Mouse (Mus musculus): ENCODE measurements around the gene Slpi. TPM values are rescaled to one million over a fixed set of nuclear protein-coding genes. Genes with fewer than 3 reads are reported as not detected.
"Not testable (repeated sequence)": the region's sequence is repeated elsewhere in the genome, so short reads cannot be mapped to it uniquely, and the experiment has no call there.

Slpi gene
- polyA plus RNA-seq, 1 experiment from 2014 or later = 2.4 TPM

DNA sequence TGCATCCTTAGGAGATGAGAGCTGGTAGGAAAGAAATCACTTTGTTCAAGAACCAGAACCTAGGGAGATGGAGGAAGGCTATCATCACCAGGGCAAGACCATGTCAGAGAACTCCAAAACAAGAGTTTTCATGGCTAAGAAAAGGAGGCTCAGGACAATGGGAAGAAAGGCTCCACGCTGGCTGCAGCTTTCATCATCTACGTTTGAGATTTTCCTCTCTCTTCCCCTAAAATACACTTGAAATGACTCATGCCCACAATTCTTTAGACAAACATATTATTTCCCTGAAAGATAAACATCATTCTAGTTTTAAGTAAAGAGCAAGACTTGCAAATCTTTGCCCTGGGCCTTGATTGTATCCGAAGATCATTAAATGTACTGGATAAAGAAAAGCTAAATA, 17.5 kb downstream of the Slpi start:
- Histone ChIP-seq H3K27me3 (no peaks in the 10 kb centered on the region), H3K9ac (no peak overlapping the region), H3K9me3 (replicated peaks) (no peaks in the 10 kb centered on the region), H3K27ac (no peak overlapping the region), H3K4me3 (replicated peaks) (no peak overlapping the region), H3K36me3 (no peaks in the 10 kb centered on the region), H3K4me1 (no peaks in the 10 kb centered on the region), H3K4me2 (no peak overlapping the region)
- 86% methylated on average over 3 of the region's 3 CpGs for WGBS
- no peak for ATAC-seq (replicated peaks; ENCODE audit: low FRiP score)

DNA sequence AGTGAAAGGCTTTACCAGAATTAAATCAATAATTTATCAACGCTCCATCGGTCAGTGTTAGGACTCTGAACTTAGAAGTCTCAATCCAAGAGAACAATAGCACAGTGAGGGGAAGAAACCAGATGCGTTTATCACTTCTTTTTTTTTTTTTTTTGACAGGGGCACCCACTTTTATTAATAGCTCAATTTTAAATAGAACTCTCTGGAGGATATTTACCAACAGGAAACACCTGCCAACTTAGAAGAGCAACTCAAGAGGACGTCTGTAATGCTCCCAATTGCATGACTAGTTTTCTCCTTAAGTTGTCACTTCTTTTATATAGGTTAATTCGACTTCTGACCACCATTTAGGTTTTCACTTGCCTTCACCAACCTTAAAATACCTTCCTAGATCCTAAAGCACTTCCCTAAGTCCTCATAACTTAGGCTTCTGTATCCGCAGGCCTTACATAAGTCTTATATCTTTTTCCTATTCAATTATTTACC, 20.2 kb downstream of the Slpi start:
- WGBS = 83% methylated on average over 6 of the region's 6 CpGs
- no peak for ATAC-seq (replicated peaks; ENCODE audit: low FRiP score)

DNA sequence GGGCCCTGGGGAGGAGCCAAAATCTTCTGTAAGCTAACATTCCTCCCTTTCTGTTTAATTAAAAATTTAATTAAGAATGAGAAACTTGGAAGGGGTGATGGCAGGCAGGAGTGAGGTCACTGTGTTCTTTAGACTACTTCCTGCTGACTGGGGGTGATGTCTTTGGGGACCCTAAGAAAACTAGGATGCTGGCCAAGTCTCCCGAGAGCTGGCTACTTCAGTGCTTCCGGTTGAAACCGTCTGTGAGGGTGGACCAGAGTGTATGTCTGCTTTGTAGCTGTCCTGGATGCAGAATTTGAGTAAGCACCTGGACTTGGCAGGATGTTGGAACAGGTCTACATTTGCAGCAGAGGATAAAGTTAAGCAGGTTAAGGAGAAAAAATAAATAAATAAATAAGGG, 21.9 kb downstream of the Slpi start:
- Histone ChIP-seq H3K4me2 (no peak overlapping the region), H3K9ac (no peak overlapping the region), H3K9me3 (replicated peaks) (no peaks in the 10 kb centered on the region), H3K27me3 (0 out of 2 replicates have a peak, but pooled peaks cover 3% of the 10 kb centered on the region), H3K36me3 (no peaks in the 10 kb centered on the region), H3K4me3 (replicated peaks) (no peak overlapping the region), H3K4me1 (0 out of 2 replicates have a peak, but pooled peaks cover 3% of the 10 kb centered on the region), H3K27ac (no peak overlapping the region)
- no peak for ATAC-seq (replicated peaks; ENCODE audit: low FRiP score)
- WGBS = 53% methylated on average over 3 of the region's 3 CpGs

More for the DNA sequence above, 20.2 kb downstream of the Slpi start:
- no peak overlapping the region for H3K27ac ChIP-seq
- no peaks in the 10 kb centered on the region for H3K4me1 ChIP-seq
- H3K4me3 ChIP-seq (replicated peaks) = no peak overlapping the region
- no peaks in the 10 kb centered on the region for H3K9me3 ChIP-seq (replicated peaks)
- H3K27me3 ChIP-seq = no peaks in the 10 kb centered on the region
- H3K36me3 ChIP-seq = no peaks in the 10 kb centered on the region
- no peak overlapping the region for H3K4me2 ChIP-seq
- no peak overlapping the region for H3K9ac ChIP-seq

DNA sequence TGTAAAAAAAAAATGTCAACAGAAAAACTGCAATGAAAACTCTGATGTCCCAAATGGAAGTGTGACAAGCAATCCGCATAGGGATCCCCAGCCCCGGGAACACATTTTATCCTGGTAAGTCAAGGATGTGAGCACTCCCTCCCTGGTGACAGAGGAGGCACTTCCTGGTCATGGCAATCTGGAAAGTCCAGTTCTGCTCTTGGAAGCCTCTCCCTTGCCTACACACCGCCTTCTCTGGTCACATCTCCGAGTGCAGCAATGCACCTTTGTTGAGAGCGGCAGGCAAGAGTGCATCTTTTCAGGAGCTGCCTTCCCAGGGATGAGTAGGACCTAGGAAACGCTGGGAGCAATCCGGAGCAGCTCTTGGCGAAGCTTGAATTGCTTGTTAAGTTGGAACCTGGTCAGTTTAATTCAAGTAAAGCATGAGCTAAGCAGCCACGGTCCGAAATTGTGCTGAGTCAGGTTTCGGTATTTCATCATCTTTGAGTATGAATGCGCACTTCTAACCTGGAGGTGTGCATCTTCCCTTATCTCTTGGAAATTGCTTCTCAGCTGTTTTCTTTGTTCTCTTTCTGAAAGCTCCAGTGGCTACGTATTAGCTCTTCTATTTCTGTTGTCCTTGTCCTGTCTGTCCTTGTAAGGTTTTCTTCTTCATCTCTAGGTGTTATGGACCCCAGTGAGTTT, 27.8 kb downstream of the Slpi start:
- Histone ChIP-seq H3K27ac (no peak overlapping the region), H3K4me1 (0 out of 2 replicates have a peak, but pooled peaks cover 3% of the 10 kb centered on the region), H3K4me2 (no peak overlapping the region), H3K4me3 (replicated peaks) (no peak overlapping the region), H3K36me3 (no peaks in the 10 kb centered on the region), H3K9ac (no peak overlapping the region), H3K27me3 (peaks cover 11% of the 10 kb centered on the region; the same call in 1 of the 2 replicates), H3K9me3 (replicated peaks) (no peaks in the 10 kb centered on the region)
- ATAC-seq (replicated peaks; ENCODE audit: low FRiP score) = no peak
- WGBS = 40% methylated on average over 13 of the region's 13 CpGs

DNA sequence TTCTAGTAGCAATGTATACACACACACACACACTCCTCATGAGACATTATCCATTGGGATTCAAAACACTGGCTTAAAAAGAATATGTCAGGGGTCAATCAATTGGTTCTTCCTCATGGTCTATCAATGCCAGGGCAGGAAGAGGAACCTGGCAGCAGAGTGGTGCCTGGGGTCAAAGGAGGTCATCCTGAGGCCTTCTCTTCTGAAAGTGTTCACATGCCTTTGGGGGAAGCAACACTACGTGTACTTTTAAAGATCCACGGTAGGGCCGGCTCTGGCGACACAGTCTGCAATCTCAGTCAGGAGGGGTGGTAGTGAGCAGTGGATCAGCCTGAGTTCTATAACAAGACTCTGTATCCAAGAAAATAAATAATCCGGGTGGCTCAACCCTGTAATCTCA, 29.2 kb downstream of the Slpi start:
- ATAC-seq (replicated peaks; ENCODE audit: low FRiP score) = no peak
- H3K27me3 ChIP-seq = peaks cover 13% of the 10 kb centered on the region; the same call in 1 of the 2 replicates

DNA sequence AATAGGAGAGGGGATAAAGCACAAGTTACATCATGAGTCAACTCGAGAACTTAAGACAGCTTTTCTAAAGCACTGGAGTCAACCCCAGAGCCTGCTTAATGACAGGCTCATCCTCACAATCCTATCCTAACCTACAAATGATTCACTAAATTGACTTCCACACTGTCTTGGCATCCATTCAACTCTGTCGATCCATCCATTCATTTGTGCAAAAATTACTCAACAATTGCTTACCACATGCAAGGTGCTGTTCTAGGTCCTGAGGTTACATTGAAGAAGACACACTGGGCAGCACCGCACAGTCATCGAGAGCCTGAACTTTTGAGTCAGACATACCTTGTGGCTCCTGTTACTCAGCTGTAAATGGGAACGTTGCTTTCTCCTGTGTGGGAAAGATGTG, 29.9 kb downstream of the Slpi start:
- 87% methylated on average over 5 of the region's 5 CpGs for WGBS
- no peak overlapping the region for H3K27ac ChIP-seq
- no peak for ATAC-seq (replicated peaks; ENCODE audit: low FRiP score)

More for the DNA sequence above, 29.2 kb downstream of the Slpi start:
- Histone ChIP-seq H3K9me3 (replicated peaks) (no peaks in the 10 kb centered on the region), H3K4me1 (0 out of 2 replicates have a peak, but pooled peaks cover 3% of the 10 kb centered on the region), H3K4me2 (no peak overlapping the region), H3K27ac (no peak overlapping the region), H3K36me3 (no peaks in the 10 kb centered on the region), H3K4me3 (replicated peaks) (no peak overlapping the region), H3K9ac (no peak overlapping the region)
- WGBS = 80% methylated on average over 5 of the region's 5 CpGs

DNA sequence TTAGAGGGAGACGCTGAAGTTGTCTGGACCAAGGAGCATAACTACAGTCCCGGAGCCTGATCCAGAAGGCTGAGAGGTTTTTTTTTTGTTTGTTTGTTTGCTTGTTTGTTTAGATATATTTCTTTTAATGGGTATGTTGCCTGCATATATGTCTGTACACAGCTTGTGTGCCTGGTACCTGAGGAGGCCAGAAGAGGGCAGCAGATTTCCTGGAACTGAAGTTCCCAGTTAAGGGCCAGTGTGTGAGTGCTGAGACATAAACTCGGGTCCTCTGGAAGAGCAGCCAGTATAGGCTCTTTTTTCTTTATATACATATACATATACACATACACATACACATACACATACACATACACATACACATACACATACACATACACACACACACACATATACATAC, 30.5 kb downstream of the Slpi start:
- no peak overlapping the region for H3K4me2 ChIP-seq
- H3K9me3 ChIP-seq (replicated peaks) = no peaks in the 10 kb centered on the region
- H3K27me3 ChIP-seq = peaks cover 13% of the 10 kb centered on the region; the same call in 1 of the 2 replicates
- no peak overlapping the region for H3K4me3 ChIP-seq (replicated peaks)
- no peak overlapping the region for H3K27ac ChIP-seq
- WGBS = 83% methylated on average over 3 of the region's 3 CpGs
- H3K4me1 ChIP-seq = 0 out of 2 replicates have a peak, but pooled peaks cover 3% of the 10 kb centered on the region
- no peak overlapping the region for H3K9ac ChIP-seq
- H3K36me3 ChIP-seq = no peaks in the 10 kb centered on the region
- ATAC-seq (replicated peaks; ENCODE audit: low FRiP score) = no peak

More for the DNA sequence above, 29.9 kb downstream of the Slpi start:
- 0 out of 2 replicates have a peak, but pooled peaks cover 3% of the 10 kb centered on the region for H3K4me1 ChIP-seq
- no peak overlapping the region for H3K4me2 ChIP-seq
- H3K27me3 ChIP-seq = peaks cover 13% of the 10 kb centered on the region; the same call in 1 of the 2 replicates
- no peak overlapping the region for H3K9ac ChIP-seq
- no peaks in the 10 kb centered on the region for H3K36me3 ChIP-seq
- no peak overlapping the region for H3K4me3 ChIP-seq (replicated peaks)
- no peaks in the 10 kb centered on the region for H3K9me3 ChIP-seq (replicated peaks)

DNA sequence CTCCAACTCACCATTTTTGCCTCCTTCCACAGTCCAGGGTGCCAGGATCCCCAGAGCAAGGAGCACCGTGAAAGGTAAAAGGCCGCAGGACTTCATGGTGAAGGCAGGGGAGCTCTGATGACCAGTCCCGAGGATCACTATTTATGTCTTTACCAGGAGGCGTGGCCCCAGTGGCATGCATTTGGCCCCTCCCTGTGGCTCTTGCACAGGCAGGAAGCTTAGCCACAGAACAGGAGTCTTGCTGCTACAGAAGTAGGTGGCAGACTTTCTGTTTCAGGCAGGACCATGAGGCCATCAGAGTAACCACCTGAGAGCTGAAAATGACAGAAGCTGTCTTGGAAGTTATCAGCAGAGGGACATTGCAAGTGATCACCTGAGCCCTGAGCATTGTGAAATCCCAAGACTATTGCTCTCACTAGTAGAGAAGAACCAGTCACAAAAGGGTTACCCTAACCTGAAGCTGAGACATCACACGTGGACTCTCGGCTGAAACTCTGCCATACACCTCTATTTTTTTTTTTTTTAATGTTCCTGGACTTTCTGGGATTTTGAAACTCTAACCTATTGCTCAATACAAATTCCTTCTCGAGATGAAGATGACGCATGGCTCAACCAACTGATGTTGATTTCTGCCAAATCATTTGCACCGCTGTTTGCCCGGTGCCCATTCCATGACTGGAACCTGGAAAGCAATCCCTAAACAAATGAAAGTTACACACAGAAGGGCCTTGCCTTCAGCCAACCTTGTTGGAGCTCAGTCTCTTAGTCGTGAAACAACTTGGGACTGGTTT, 32.5 kb downstream of the Slpi start:
- Histone ChIP-seq H3K36me3 (no peaks in the 10 kb centered on the region), H3K27me3 (peaks cover 9% of the 10 kb centered on the region; the same call in 1 of the 2 replicates), H3K27ac (no peak overlapping the region), H3K9me3 (replicated peaks) (no peaks in the 10 kb centered on the region), H3K4me1 (no peaks in the 10 kb centered on the region), H3K9ac (no peak overlapping the region), H3K4me3 (replicated peaks) (no peak overlapping the region), H3K4me2 (no peak overlapping the region)
- ATAC-seq (replicated peaks; ENCODE audit: low FRiP score) = no peak
- WGBS = 72% methylated on average over 11 of the region's 11 CpGs

DNA sequence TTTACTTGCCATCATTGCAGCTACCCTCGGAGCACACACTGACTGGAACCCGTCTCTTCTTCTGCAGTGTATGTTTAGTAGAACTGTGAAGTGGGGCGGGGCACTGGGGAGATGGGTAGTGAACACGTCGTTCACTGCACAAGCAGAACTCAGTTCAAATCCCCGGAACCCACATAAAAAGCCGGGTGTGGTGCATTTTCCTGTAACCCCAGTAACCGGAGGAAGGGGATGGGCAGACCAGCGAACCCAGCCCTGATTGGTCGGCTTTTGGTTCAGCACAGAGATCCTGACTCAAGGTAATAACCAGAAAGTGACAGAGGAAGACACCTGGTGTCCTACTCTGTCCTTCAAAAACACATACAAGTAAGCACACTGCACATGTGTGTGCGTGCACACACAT, 35.5 kb downstream of the Slpi start:
- H3K27me3 ChIP-seq = 0 out of 2 replicates have a peak, but pooled peaks cover 2% of the 10 kb centered on the region
- no peaks in the 10 kb centered on the region for H3K9me3 ChIP-seq (replicated peaks)
- no peak overlapping the region for H3K9ac ChIP-seq
- no peaks in the 10 kb centered on the region for H3K36me3 ChIP-seq
- H3K27ac ChIP-seq = no peak overlapping the region
- ATAC-seq (replicated peaks; ENCODE audit: low FRiP score) = no peak
- H3K4me2 ChIP-seq = no peak overlapping the region
- H3K4me3 ChIP-seq (replicated peaks) = no peak overlapping the region
- H3K4me1 ChIP-seq = no peaks in the 10 kb centered on the region
- WGBS = 91% methylated on average over 11 of the region's 11 CpGs

DNA sequence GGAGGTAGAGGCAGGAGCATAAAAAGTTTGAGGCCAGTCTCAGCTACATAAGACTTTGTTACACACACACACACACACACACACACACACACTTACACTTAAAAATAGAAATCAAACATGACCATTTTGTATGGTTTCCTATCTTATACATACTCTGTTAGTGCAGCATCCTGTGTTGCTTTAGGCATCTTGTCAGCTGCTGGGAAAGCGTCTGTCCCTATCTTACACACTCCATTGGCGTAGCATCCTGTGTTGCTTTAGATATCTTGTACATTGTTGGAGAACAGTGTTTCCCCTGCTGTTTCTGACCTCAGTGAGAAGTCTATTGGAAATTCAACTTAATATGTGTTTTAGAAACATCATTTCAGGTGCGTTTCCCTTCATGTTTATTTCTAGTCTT, 36.2 kb downstream of the Slpi start:
- Histone ChIP-seq H3K9me3 (replicated peaks) (no peaks in the 10 kb centered on the region), H3K4me1 (no peaks in the 10 kb centered on the region), H3K27ac (no peak overlapping the region), H3K4me2 (no peak overlapping the region), H3K36me3 (no peaks in the 10 kb centered on the region), H3K9ac (no peak overlapping the region), H3K27me3 (0 out of 2 replicates have a peak, but pooled peaks cover 2% of the 10 kb centered on the region), H3K4me3 (replicated peaks) (no peak overlapping the region)
- WGBS = 84% methylated on average over 3 of the region's 3 CpGs
- no peak for ATAC-seq (replicated peaks; ENCODE audit: low FRiP score)

DNA sequence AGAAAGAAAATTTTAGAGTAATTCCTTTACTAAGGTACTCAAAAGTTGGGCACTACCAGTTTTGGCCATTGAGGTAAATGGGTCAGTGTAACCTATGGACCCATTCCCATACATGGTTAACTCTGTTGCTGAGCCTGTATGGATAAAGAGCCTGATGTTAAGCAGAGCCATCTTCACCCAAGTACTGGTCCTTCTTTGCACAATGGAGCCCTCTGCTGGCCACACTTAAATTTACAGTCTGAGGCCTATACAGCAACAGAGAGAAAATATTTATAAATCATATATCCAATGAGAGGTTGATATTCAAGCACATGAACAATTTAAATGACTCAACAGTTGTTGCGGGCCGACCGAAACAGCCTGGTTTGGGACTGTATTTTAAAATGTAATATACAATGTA, 39.9 kb downstream of the Slpi start:
- Histone ChIP-seq H3K4me2 (no peak overlapping the region), H3K9me3 (replicated peaks) (no peaks in the 10 kb centered on the region), H3K27ac (no peak overlapping the region), H3K36me3 (no peaks in the 10 kb centered on the region), H3K4me1 (no peaks in the 10 kb centered on the region), H3K4me3 (replicated peaks) (no peak overlapping the region), H3K9ac (no peak overlapping the region), H3K27me3 (no peaks in the 10 kb centered on the region)
- WGBS = 93% methylated on average over 3 of the region's 3 CpGs
- no peak for ATAC-seq (replicated peaks; ENCODE audit: low FRiP score)

DNA sequence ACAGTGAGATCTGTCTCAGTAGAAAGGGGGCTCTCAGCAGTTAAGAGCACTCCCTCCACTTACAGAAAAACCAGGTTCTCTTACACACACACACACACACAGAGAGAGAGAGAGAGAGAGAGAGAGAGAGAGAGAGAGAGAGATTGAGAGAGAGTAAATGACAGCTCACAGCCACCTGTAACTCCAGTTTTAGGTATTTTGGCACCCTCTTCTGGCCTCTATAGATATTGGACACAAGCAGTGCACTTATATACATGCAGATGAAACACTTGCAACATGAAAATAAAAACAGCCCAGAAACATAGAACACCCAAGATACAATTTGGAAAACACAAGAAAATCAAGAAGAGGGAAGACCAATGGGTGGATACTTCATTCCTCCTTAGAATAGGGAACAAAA, 41.2 kb downstream of the Slpi start:
- not testable (repeated sequence) for H3K4me3 ChIP-seq (replicated peaks); H3K9ac ChIP-seq; H3K27me3 ChIP-seq; H3K9me3 ChIP-seq (replicated peaks); ATAC-seq (replicated peaks; ENCODE audit: low FRiP score); H3K4me2 ChIP-seq; H3K36me3 ChIP-seq; H3K27ac ChIP-seq; H3K4me1 ChIP-seq

Measured in kidney, embryonic 15.5 days (tissue).